Mouse (Mus musculus) adrenal gland, postnatal 14 days (tissue): ENCODE results near the gene Dcdc2b. TPM values are rescaled to one million over a fixed set of nuclear protein-coding genes. Genes with fewer than 3 reads are reported as not detected.
A peak's percentile ranks its signal among the peaks of the same experiment; 100 is the strongest.

ENCODE experiments used
- DNase-seq: peaks from one replicate; pipeline ENCODE4 v3.0.0; 2021; ENCODE audit warnings: mixed read lengths
- total RNA-seq: library from RNA; stranded (reverse); gene quantifications from 2 replicates; pipeline ENCODE4 v1.2.3, GENCODE M21; 2021

Dcdc2b gene
- total RNA-seq, 1 experiment from 2014 or later = 1.4 TPM

- no peak for DNase-seq
Observed at GRCm38 (mm10) chr4:129577688-129578087, 36.4 kb downstream of the Dcdc2b start.

DNA sequence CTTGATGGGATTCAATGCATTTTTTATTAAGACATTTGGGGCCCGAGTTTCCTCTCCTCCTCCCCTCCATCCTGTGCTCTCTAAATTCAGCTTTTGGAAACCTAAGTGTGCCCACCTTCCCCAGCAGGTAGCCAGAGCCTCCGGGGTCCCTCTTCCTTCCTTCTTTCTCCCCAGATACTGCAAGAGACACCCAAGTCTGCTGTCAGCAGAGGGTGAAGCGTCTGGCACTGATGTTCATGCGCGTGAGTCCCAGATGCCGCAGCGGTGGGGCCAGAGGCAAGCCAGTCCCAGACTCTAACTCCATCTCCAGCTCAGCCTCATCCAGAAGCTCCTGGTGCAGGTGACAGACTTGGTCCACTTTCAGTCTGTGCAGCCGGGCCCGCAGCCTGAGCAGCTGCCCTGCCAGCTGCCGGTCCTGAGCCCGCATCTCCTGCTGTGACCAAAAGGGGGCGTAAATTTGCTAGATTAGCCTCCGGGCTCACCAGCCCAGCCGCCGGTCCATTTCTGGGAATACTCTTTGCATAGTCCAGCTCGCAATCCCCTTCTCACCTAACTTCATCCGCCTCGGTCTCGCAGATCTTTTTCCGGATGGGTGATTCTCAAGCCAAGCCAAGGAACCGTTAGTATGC lies 37.1 kb downstream of the Dcdc2b start:
- DNase-seq = peak; percentile 87

- peak; percentile 61 for DNase-seq
Observed at GRCm38 (mm10) chr4:129575171-129575844, 38.7 kb downstream of the Dcdc2b start.

DNA sequence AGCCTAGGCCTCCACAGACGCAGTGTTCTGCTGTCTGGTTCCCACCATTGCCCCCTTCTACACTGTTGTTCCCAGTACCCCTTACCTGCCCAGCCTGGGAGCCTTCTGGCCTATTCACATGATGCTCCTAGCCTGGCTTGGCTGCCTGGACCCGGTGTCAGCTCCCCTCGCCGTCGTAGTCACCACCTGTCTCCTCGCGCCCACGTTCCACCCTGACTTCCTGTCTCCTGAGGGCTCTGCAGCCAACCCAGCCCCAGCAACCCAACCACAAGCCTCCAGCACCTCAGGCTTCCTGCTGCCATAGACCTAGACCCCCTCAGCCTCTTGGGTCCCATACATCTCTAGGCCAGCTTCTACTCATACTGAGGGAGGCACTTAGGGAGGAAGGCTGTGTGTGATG lies 40.6 kb downstream of the Dcdc2b start, which contains the start of gene Lck:
TSS of gene Lck (minus strand) at position 212 of the 400 bp plus-strand sequence.
- DNase-seq = no peak

- no peak for DNase-seq
Observed at GRCm38 (mm10) chr4:129573093-129573370, 41.0 kb downstream of the Dcdc2b start.

- DNase-seq = no peak
Observed at GRCm38 (mm10) chr4:129572236-129573092, 41.6 kb downstream of the Dcdc2b start.

DNA sequence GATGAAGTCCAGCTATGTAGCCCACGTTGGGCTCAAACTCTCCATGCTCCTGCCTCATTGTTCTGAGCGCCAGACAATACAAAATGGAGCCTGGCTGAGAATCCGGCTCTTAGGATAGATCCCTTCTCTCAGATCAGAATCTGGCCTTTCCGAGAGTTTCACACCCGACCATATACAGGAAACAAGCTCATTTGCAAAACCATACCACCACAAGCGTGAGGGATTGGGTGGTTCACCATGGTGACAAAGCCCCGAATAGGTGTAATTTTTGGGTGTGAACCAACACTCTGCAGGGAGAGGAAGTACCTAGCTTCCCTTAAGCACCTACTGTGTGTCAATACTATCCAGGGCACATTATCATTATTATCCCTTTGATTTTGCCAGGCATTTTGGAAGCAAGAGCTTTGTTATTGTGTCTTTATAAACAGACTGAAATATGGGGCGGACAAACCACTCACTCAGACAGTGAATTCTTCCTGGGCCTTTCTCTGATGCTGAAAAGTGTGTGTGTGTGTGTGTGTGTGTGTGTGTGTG lies 42.4 kb downstream of the Dcdc2b start:
- no peak for DNase-seq

DNA sequence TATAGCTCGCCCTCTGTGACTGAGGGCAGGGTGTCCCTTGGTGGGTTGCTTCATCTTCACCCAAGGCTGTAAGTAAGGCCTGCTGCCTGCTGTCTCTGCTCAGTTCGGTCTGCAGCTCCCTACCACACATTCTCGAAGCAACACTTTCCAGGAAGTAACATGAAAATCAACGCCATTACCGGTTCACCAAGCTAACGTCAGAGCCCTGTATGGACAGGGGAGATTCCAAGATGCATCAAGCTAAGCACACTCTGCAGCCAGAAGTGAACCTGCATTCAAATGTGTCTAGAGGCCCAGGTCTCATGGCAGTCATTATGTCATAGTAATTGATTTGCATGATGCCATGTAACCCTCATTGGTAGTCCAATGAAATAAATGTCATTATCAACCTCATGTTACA lies 44.0 kb downstream of the Dcdc2b start:
- DNase-seq = no peak

- DNase-seq = peak; percentile 45
Observed at GRCm38 (mm10) chr4:129568366-129568765, 45.7 kb downstream of the Dcdc2b start.

GRCm38 (mm10) chr4:129565139-129565538 lies 48.9 kb downstream of the Dcdc2b start:
- DNase-seq = no peak

DNA sequence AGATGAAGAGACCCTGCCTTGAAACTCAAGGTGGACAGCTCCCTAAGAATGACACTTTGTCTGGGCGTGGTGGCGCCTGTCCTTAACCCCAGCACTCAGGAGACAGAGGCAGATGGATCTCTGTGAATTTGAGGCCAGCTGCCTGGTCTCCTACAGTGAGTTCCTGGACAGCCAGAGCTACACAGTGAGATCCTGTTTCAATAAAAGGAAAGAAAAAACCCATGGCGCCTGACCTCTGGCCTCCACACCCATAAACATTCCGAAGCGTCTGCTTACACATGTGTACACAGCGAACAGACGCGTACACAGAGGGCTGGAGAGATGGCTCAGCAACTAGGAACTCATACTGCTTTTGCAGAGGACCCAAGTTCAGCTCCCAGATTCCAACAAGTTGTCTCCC lies 50.3 kb downstream of the Dcdc2b start:
- no peak for DNase-seq

- DNase-seq = no peak
Observed at GRCm38 (mm10) chr4:129561184-129561583, 52.9 kb downstream of the Dcdc2b start.

Other genes with a start within 250 kb of the Dcdc2b start
- 8.1 and 9.0 TPM in 2 replicates for gene Zbtb8a, start 236.1 kb downstream of the Dcdc2b start, total RNA-seq
- 0.15 and 0.30 TPM in 2 replicates for gene Zbtb8b, start 173.4 kb downstream of the Dcdc2b start, total RNA-seq
- gene Bsdc1, start 152.7 kb downstream of the Dcdc2b start, total RNA-seq = 52.3 and 55.7 TPM in 2 replicates
- not detected in 2 replicates for gene Tssk3, start 123.2 kb downstream of the Dcdc2b start, total RNA-seq
- not detected in 2 replicates for gene Fam229a, start 123.1 kb downstream of the Dcdc2b start, total RNA-seq
- gene Marcksl1, start 100.7 kb downstream of the Dcdc2b start, total RNA-seq = 78.9 and 81.4 TPM in 2 replicates
- gene Hdac1, start 71.5 kb downstream of the Dcdc2b start, total RNA-seq = 55.7 and 59.5 TPM in 2 replicates
- 5.0 and 26.2 TPM in 2 replicates for gene Lck, start 40.6 kb downstream of the Dcdc2b start, total RNA-seq
- gene Fam167b, start 35.7 kb downstream of the Dcdc2b start, total RNA-seq = 30.6 and 32.3 TPM in 2 replicates
- 175 and 187 TPM in 2 replicates for gene Eif3i, start 13.6 kb downstream of the Dcdc2b start, total RNA-seq
- gene Tmem234, start 13.6 kb downstream of the Dcdc2b start, total RNA-seq = 82.6 and 89.8 TPM in 2 replicates
- 26.7 and 34.9 TPM in 2 replicates for gene Iqcc, start 4.8 kb upstream of the Dcdc2b start, total RNA-seq
- 56.7 and 67.4 TPM in 2 replicates for gene Ccdc28b, start 9.7 kb upstream of the Dcdc2b start, total RNA-seq
- 61.2 and 64.9 TPM in 2 replicates for gene Txlna, start 26.8 kb upstream of the Dcdc2b start, total RNA-seq
- 80.6 and 81.7 TPM in 2 replicates for gene Kpna6, start 58.5 kb upstream of the Dcdc2b start, total RNA-seq
- gene Tmem39b, start 82.6 kb upstream of the Dcdc2b start, total RNA-seq = 11.6 and 12.9 TPM in 2 replicates
- 69.2 and 78.4 TPM in 2 replicates for gene Khdrbs1, start 128.0 kb upstream of the Dcdc2b start, total RNA-seq
- 313 and 326 TPM in 2 replicates for gene Ptp4a2, start 197.0 kb upstream of the Dcdc2b start, total RNA-seq